Mouse (Mus musculus): Measurements from ENCODE around the gene Dnah11. TPM values are rescaled to one million over a fixed set of nuclear protein-coding genes. Genes with fewer than 3 reads are reported as not detected.

Dnah11 gene
- polyA plus RNA-seq, 1 experiment = not detected

DNA sequence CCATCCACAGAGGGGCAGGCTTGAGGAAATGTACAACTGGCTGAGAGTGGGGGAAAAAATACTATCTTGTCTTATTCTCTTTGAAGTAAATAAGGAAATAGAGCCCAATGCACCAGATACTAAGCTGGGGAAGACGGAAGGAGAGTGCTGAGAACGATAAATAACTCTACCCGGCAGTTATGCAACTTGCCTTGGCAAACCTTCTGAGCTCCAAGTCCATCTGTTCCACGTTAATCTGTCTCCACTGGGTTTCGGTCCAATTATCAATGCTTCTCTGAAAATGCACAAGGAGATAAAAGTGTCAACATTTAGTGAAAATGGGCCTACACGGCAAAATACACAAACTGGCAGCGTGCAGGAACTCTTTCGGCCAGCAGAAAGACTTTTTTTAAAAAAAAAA, 86.2 kb downstream of the Dnah11 start:
- 60% methylated on average over 8 of the region's 8 CpGs for WGBS
- Histone ChIP-seq H3K4me3 (replicated peaks; ENCODE audit: control insufficient read depth, low read depth, low read length) (no peak overlapping the region), H3K27ac (ENCODE audit: control insufficient read depth, insufficient read depth, low read depth, low read length, poor library complexity) (no peak overlapping the region), H3K4me1 (ENCODE audit: control insufficient read depth, insufficient read depth, low read length) (no peaks in the 10 kb centered on the region)
- no peak for TF ChIP-seq POLR2A (IDR thresholded peaks at IDR 0.05; ENCODE audit: borderline replicate concordance, control insufficient read depth, low read depth, low read length)
- no peak for TF ChIP-seq CTCF (IDR thresholded peaks at IDR 0.05; ENCODE audit: control insufficient read depth, insufficient read depth, low read length)

DNA sequence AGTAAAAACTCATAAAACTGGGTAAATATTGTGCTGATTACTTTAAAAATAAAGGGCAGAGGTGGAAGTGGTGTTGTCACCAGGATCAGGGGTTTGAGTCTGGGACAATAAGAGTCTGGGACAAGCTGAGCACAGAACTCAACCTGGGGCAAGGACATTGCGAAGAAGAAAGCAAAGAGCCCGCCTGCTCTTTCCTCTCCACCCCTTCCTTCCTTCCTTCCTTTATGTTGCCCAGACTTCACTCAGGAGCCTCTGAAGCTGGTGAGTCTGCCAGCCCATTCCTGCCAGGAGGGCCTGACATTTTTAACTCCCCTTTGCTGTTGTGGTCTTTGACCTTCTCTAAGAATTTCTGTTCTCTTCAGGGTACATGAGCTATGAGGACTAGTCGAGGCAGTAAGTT, 86.9 kb downstream of the Dnah11 start:
- TF ChIP-seq POLR2A (IDR thresholded peaks at IDR 0.05; ENCODE audit: borderline replicate concordance, control insufficient read depth, low read depth, low read length) (no peak), CTCF (IDR thresholded peaks at IDR 0.05; ENCODE audit: control insufficient read depth, insufficient read depth, low read length) (no peak)
- H3K27ac ChIP-seq (ENCODE audit: control insufficient read depth, insufficient read depth, low read depth, low read length, poor library complexity) = no peak overlapping the region
- 28% methylated on average over 3 of the region's 3 CpGs for WGBS
- H3K4me1 ChIP-seq (ENCODE audit: control insufficient read depth, insufficient read depth, low read length) = no peaks in the 10 kb centered on the region
- no peak overlapping the region for H3K4me3 ChIP-seq (replicated peaks; ENCODE audit: control insufficient read depth, low read depth, low read length)

DNA sequence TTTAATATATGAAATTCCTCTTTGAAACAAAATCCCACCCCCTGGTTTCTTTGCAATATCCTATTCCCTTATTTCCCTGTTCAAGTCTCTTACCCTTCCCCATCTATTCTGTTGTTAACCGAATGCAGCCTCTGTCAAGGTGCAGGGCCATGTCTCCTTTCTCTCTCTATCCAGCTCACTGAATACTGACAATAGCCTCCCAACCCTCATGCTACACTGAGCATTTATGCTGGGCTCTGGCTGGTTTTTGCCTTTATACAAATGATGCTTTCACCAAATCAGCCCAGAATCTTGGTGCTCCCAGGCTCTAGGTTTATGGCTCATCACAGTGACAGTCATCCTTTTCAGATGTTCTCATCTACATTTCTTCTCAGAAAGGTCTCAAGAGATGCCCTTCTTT, 91.1 kb downstream of the Dnah11 start:
- H3K27ac ChIP-seq (ENCODE audit: control insufficient read depth, insufficient read depth, low read depth, low read length, poor library complexity) = no peak overlapping the region
- TF ChIP-seq CTCF (IDR thresholded peaks at IDR 0.05; ENCODE audit: control insufficient read depth, insufficient read depth, low read length) (no peak), POLR2A (IDR thresholded peaks at IDR 0.05; ENCODE audit: borderline replicate concordance, control insufficient read depth, low read depth, low read length) (no peak)
- 89% methylated on average over 1 of the region's 1 CpGs for WGBS
- H3K4me1 ChIP-seq (ENCODE audit: control insufficient read depth, insufficient read depth, low read length) = no peaks in the 10 kb centered on the region
- H3K4me3 ChIP-seq (replicated peaks; ENCODE audit: control insufficient read depth, low read depth, low read length) = no peak overlapping the region

DNA sequence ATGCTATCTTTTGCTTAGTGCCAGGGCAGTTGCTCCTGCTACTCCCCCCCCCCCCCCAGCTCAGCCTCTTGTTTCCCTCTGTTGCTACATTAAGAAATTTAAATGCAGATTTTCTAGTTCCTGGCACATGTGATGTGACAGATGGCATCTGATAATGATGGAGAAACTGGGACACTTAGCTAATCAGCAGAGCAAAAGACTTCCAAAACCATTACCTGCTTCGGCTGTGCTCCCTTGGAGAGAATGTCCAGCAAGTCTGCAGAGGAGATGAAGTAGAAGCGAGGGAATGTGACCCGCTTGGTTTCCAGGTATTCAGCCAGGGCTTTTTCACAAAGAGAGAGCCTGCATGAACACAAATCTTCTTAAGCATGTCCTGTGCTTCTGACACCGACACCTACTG, 94.3 kb downstream of the Dnah11 start:
- no peak overlapping the region for H3K4me3 ChIP-seq (replicated peaks; ENCODE audit: control insufficient read depth, low read depth, low read length)
- TF ChIP-seq CTCF (IDR thresholded peaks at IDR 0.05; ENCODE audit: control insufficient read depth, insufficient read depth, low read length) (no peak), POLR2A (IDR thresholded peaks at IDR 0.05; ENCODE audit: borderline replicate concordance, control insufficient read depth, low read depth, low read length) (no peak)
- 72% methylated on average over 4 of the region's 4 CpGs for WGBS
- no peak overlapping the region for H3K27ac ChIP-seq (ENCODE audit: control insufficient read depth, insufficient read depth, low read depth, low read length, poor library complexity)
- H3K4me1 ChIP-seq (ENCODE audit: control insufficient read depth, insufficient read depth, low read length) = no peaks in the 10 kb centered on the region

DNA sequence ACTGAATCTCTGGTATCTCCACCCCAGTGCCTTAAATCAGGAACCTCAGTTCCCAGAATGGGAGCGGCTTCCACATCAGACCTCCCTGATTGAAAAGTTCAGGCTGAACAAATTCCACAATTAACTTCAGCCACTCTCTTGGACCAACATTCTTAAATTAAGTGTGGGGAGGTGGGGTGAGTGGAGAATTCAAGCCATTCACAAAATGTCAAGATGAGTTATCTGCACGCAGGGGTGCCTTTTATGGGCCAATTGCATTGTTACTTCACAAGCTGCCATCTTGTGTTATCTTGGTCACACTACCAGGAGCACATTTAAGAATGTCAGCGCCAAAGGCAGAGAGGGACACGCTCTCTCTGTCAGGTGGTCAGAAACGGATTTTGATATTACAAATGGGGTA, 99.1 kb downstream of the Dnah11 start:
- H3K27ac ChIP-seq (ENCODE audit: control insufficient read depth, insufficient read depth, low read depth, low read length, poor library complexity) = no peak overlapping the region
- no peaks in the 10 kb centered on the region for H3K4me1 ChIP-seq (ENCODE audit: control insufficient read depth, insufficient read depth, low read length)
- 84% methylated on average over 5 of the region's 5 CpGs for WGBS
- no peak overlapping the region for H3K4me3 ChIP-seq (replicated peaks; ENCODE audit: control insufficient read depth, low read depth, low read length)
- TF ChIP-seq POLR2A (IDR thresholded peaks at IDR 0.05; ENCODE audit: borderline replicate concordance, control insufficient read depth, low read depth, low read length) (no peak), CTCF (IDR thresholded peaks at IDR 0.05; ENCODE audit: control insufficient read depth, insufficient read depth, low read length) (no peak)

DNA sequence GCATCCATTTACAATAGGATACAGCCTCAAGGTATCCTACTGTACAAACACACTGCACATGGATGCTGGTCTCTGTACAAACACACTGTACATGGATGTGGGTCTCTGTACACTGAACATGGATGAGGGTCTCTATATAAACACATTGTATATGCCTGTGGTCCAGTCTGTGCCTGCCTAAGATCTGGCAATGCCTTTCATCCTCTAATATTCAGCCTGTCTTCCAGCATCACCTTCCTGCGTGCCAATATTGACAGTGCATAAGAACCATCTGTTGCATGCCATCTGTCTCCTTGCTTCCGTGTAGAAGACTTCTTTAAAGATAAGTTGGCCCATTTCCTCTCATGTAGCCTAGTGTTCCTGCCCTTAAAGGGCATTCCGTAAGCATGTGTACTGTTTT, 100.6 kb downstream of the Dnah11 start:
- TF ChIP-seq POLR2A (IDR thresholded peaks at IDR 0.05; ENCODE audit: borderline replicate concordance, control insufficient read depth, low read depth, low read length) = no peak
- TF ChIP-seq CTCF (IDR thresholded peaks at IDR 0.05; ENCODE audit: control insufficient read depth, insufficient read depth, low read length) = no peak
- H3K4me3 ChIP-seq (replicated peaks; ENCODE audit: control insufficient read depth, low read depth, low read length) = no peak overlapping the region
- no peak overlapping the region for H3K27ac ChIP-seq (ENCODE audit: control insufficient read depth, insufficient read depth, low read depth, low read length, poor library complexity)
- no peaks in the 10 kb centered on the region for H3K4me1 ChIP-seq (ENCODE audit: control insufficient read depth, insufficient read depth, low read length)
- 70% methylated on average over 3 of the region's 3 CpGs for WGBS

DNA sequence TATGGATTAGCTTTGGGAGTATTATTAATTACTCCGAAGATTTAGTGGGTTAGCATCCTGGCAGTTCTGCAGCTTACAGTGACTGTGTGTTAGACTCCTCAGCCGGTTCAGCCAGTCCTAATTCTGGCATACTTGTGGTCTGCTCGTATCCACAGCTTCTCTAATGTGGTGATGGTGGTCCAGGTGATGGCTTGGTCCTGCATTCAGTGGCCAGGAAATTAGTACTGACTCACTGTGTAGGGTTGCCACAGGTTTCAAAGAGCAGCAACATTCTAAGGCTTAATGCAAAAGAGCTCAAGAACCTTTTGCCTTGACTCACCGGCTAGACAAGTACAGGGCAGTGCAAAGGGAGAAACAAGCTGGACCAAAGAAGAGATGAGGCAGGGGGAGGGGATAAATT, 103.9 kb downstream of the Dnah11 start:
- Histone ChIP-seq H3K27ac (ENCODE audit: control insufficient read depth, insufficient read depth, low read depth, low read length, poor library complexity) (no peak overlapping the region), H3K4me1 (ENCODE audit: control insufficient read depth, insufficient read depth, low read length) (no peaks in the 10 kb centered on the region), H3K4me3 (replicated peaks; ENCODE audit: control insufficient read depth, low read depth, low read length) (no peak overlapping the region)
- 50% methylated on average over 4 of the region's 4 CpGs for WGBS
- TF ChIP-seq POLR2A (IDR thresholded peaks at IDR 0.05; ENCODE audit: borderline replicate concordance, control insufficient read depth, low read depth, low read length) (no peak), CTCF (IDR thresholded peaks at IDR 0.05; ENCODE audit: control insufficient read depth, insufficient read depth, low read length) (no peak)

DNA sequence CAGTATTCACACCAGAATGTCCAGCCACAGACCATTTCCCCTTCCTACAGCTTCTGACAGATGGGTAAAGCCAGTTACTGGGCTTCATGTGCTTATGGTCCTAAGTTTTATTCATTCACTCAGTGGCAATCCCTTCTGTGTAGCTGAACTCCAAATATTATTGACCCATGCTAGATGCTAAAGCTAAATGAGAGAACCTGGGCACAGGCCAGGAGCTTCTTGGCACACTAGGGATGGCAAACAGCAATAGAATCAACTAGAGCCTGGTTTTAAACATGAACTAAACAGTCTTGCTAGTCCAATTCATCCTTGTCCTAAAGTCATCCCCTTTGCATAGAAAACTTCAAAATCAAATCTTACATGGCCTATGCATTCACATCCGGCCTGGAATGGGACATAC, 113.6 kb downstream of the Dnah11 start:
- no peak overlapping the region for H3K27ac ChIP-seq (ENCODE audit: control insufficient read depth, insufficient read depth, low read depth, low read length, poor library complexity)
- 65% methylated on average over 1 of the region's 1 CpGs for WGBS
- TF ChIP-seq POLR2A (IDR thresholded peaks at IDR 0.05; ENCODE audit: borderline replicate concordance, control insufficient read depth, low read depth, low read length) (no peak), CTCF (IDR thresholded peaks at IDR 0.05; ENCODE audit: control insufficient read depth, insufficient read depth, low read length) (no peak)
- H3K4me3 ChIP-seq (replicated peaks; ENCODE audit: control insufficient read depth, low read depth, low read length) = no peak overlapping the region
- no peaks in the 10 kb centered on the region for H3K4me1 ChIP-seq (ENCODE audit: control insufficient read depth, insufficient read depth, low read length)

DNA sequence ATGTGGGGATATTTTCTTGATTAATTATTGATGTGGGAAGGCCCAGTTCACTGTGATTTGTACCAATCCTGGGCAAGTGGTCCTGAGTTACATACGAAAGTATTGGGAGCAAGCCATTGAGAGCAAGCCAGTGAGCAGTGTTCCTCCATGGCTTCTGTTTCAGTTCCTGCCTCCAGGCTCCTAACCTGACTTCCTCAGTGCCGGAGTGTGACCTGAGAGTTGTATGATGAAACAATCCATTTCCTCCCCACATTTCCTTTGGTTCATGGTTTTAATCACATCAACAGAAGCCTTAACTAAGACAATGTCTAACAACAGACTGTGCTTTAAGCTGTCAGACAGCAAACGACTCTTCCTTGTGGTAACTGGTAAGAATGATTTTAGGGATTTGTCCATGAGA, 114.0 kb downstream of the Dnah11 start:
- TF ChIP-seq POLR2A (IDR thresholded peaks at IDR 0.05; ENCODE audit: borderline replicate concordance, control insufficient read depth, low read depth, low read length) (no peak), CTCF (IDR thresholded peaks at IDR 0.05; ENCODE audit: control insufficient read depth, insufficient read depth, low read length) (no peak)
- 53% methylated on average over 3 of the region's 3 CpGs for WGBS

More for the DNA sequence above, 114.0 kb downstream of the Dnah11 start:
- H3K27ac ChIP-seq (ENCODE audit: control insufficient read depth, insufficient read depth, low read depth, low read length, poor library complexity) = no peak overlapping the region
- H3K4me1 ChIP-seq (ENCODE audit: control insufficient read depth, insufficient read depth, low read length) = no peaks in the 10 kb centered on the region
- no peak overlapping the region for H3K4me3 ChIP-seq (replicated peaks; ENCODE audit: control insufficient read depth, low read depth, low read length)
